Mouse (Mus musculus) G1E (cell line): ENCODE measurements around the gene Gm6509. TPM values are rescaled to one million over a fixed set of nuclear protein-coding genes. Genes with fewer than 3 reads are reported as not detected.
"Not testable (repeated sequence)": the region's sequence is repeated elsewhere in the genome, so short reads cannot be mapped to it uniquely, and the experiment has no call there.

Experiments
- ATAC-seq: 2 replicates; pipeline ENCODE4 v1.8.0; 2016; ENCODE audit warnings: mild to moderate bottlenecking; ENCODE audit not compliant: insufficient number of reproducible peaks, poor library complexity, low FRiP score, severe bottlenecking; ENCODE audit errors: extremely low read depth
- DNase-seq: peaks from one replicate; pipeline ENCODE4 v3.0.0; 2012; ENCODE audit warnings: low spot score
- H3K27me3 ChIP-seq: 2 replicates; pipeline ENCODE4 v1.6.1; 2012; ENCODE audit warnings: mild to moderate bottlenecking, low read length, inconsistent platforms; ENCODE audit not compliant: insufficient read depth
- H3K36me3 ChIP-seq: replicated peaks from 2 replicates; pipeline ENCODE3; 2012; ENCODE audit warnings: mild to moderate bottlenecking, inconsistent platforms
- H3K4me1 ChIP-seq: 2 replicates; pipeline ENCODE4 v1.6.1; 2012; ENCODE audit warnings: low read depth, low read length, inconsistent platforms, mixed read lengths; ENCODE audit not compliant: insufficient read depth
- H3K4me3 ChIP-seq: 2 replicates; pipeline ENCODE4 v1.5.1; 2012; ENCODE audit warnings: low read depth, mild to moderate bottlenecking, inconsistent platforms, low read length, moderate library complexity, mixed read lengths
- H3K9me3 ChIP-seq: replicated peaks from 2 replicates; pipeline ENCODE4 v1.6.1; 2012; ENCODE audit warnings: inconsistent platforms
- polyA plus RNA-seq: library from polyadenylated mRNA; stranded (reverse); fragments of >175 nt; gene quantifications from 2 replicates; pipeline ENCODE4 v1.2.3, GENCODE M21; 2012
- total RNA-seq, 2 experiments: library from RNA; stranded (forward) in 1 of 2; stranded (reverse) in 1 of 2; fragments of 200-1000 nt in 1 of 2; fragments of >200 nt in 1 of 2; fragmentation: Nextera tagmentation in 1 of 2; gene quantifications; 2 replicates each; pipeline ENCODE4 v1.2.3; 2014 to 2017

Gene Gm6509
- total RNA-seq (2014; fragmentation: Nextera tagmentation): not detected in 2 replicates
- total RNA-seq (2017): not detected in 2 replicates
- polyA plus RNA-seq: not detected in 2 replicates

DNA sequence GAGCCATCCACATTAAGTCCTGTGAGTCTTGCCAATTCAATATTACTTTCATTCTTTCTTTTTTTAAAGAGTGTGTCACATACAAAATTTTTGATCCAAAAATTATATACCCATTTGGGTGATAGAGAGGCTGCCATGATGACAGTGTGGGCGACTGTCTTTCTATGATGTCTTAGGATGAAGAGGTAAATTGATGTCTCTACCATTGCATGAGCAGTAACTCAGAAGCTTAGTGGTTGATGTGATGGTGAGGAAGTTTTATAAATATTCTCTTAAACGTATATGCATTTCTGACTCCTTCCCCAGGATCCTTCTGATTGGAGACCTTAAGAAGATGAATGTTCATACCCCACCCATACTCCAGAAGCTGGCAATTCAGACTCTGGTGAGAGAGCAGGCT, at the start of gene Gm6509:
Gene Gm6509 (plus strand): TSS at position 301 of the 400 bp plus-strand sequence.
- H3K9me3 ChIP-seq, H3K27me3 ChIP-seq, ATAC-seq, H3K36me3 ChIP-seq, H3K4me3 ChIP-seq, DNase-seq, H3K4me1 ChIP-seq: not testable (repeated sequence)

- DNase-seq, H3K36me3 ChIP-seq, H3K9me3 ChIP-seq, H3K27me3 ChIP-seq, ATAC-seq, H3K4me1 ChIP-seq, H3K4me3 ChIP-seq: not testable (repeated sequence)
These were observed 7.5 kb upstream of the Gm6509 start, which contains the start of gene Gm3147 for GRCm38 (mm10) chr5:94616242-94616641. Gene Gm3147 (minus strand): TSS chr5:94616342.

- not testable (repeated sequence) for H3K4me1 ChIP-seq, DNase-seq, H3K9me3 ChIP-seq, H3K27me3 ChIP-seq, H3K36me3 ChIP-seq, H3K4me3 ChIP-seq, ATAC-seq
These were observed 24.3 kb downstream of the Gm6509 start, which contains the start of gene Gm6205 for GRCm38 (mm10) chr5:94648082-94648481. Gene Gm6205 (plus strand): TSS chr5:94648382.

Other genes with a start within 250 kb of the Gm6509 start
- gene Gm7682, start 178.2 kb upstream of the Gm6509 start, total RNA-seq (2014; fragmentation: Nextera tagmentation): not detected in 2 replicates
- gene Gm7682, start 178.2 kb upstream of the Gm6509 start, total RNA-seq (2017): not detected in 2 replicates
- gene Gm7682, start 178.2 kb upstream of the Gm6509 start, polyA plus RNA-seq: not detected in 2 replicates
- gene Gm3139, start 97.7 kb upstream of the Gm6509 start, total RNA-seq (2014; fragmentation: Nextera tagmentation): not detected in 2 replicates
- not detected in 2 replicates for gene Gm3139, start 97.7 kb upstream of the Gm6509 start, total RNA-seq (2017)
- not detected in 2 replicates for gene Gm3139, start 97.7 kb upstream of the Gm6509 start, polyA plus RNA-seq
- not detected in 2 replicates for gene Gm3147, start 7.6 kb upstream of the Gm6509 start, total RNA-seq (2014; fragmentation: Nextera tagmentation)
- gene Gm3147, start 7.6 kb upstream of the Gm6509 start, total RNA-seq (2017): not detected in 2 replicates
- gene Gm3147, start 7.6 kb upstream of the Gm6509 start, polyA plus RNA-seq: not detected in 2 replicates
- not detected in 2 replicates for gene Gm6205, start 24.4 kb downstream of the Gm6509 start, total RNA-seq (2014; fragmentation: Nextera tagmentation)
- not detected in 2 replicates for gene Gm6205, start 24.4 kb downstream of the Gm6509 start, total RNA-seq (2017)
- not detected in 2 replicates for gene Gm6205, start 24.4 kb downstream of the Gm6509 start, polyA plus RNA-seq
- not detected in 2 replicates for gene Gm3183, start 241.5 kb downstream of the Gm6509 start, total RNA-seq (2014; fragmentation: Nextera tagmentation)
- 0.22 TPM in 1 of 2 replicates, not detected in the other for gene Gm3183, start 241.5 kb downstream of the Gm6509 start, total RNA-seq (2017)
- gene Gm3183, start 241.5 kb downstream of the Gm6509 start, polyA plus RNA-seq: not detected in 2 replicates